Mouse (Mus musculus) forebrain, embryonic 11.5 days (tissue): ENCODE data around the gene Anln. TPM values are rescaled to one million over a fixed set of nuclear protein-coding genes. Genes with fewer than 3 reads are reported as not detected.
A peak's percentile ranks its signal among the peaks of the same experiment; 100 is the strongest.

Source experiments
- ATAC-seq: fragments of 200-750 bp; cut with Nextera tagmentation; replicated peaks from 2 replicates; pipeline ENCODE4 v1.8.0; 2017; ENCODE audit warnings: moderate TSS enrichment; ENCODE audit not compliant: low FRiP score
- DNase-seq: peaks from one replicate; pipeline ENCODE4 v3.0.0-alpha.2; 2017; ENCODE audit warnings: low spot score
- H3K27ac ChIP-seq: fragments of 300-500 bp; sonication (generic); 2 replicates; pipeline ENCODE4 v1.5.1; 2014; ENCODE audit warnings: low read depth, low read length
- H3K27me3 ChIP-seq: fragments of 300-500 bp; sonication (generic); 2 replicates; pipeline ENCODE4 v1.6.1; 2014; ENCODE audit warnings: mild to moderate bottlenecking, low read length, mixed read lengths; ENCODE audit not compliant: control insufficient read depth, insufficient read depth
- H3K36me3 ChIP-seq: fragments of 300-500 bp; sonication (generic); 2 replicates; pipeline ENCODE4 v1.6.1; 2014; ENCODE audit warnings: mild to moderate bottlenecking, low read length, moderate library complexity, mixed read lengths; ENCODE audit not compliant: control insufficient read depth, insufficient read depth
- H3K4me1 ChIP-seq: fragments of 300-500 bp; sonication (generic); replicated peaks from 2 replicates; pipeline ENCODE4 v1.6.1; 2014; ENCODE audit warnings: low read length, mixed read lengths; ENCODE audit not compliant: control insufficient read depth, insufficient read depth
- H3K4me2 ChIP-seq: fragments of 300-500 bp; sonication (generic); 2 replicates; pipeline ENCODE4 v1.6.1; 2014; ENCODE audit warnings: low read depth, mild to moderate bottlenecking, low read length, moderate library complexity, mixed read lengths; ENCODE audit not compliant: severe bottlenecking
- H3K4me3 ChIP-seq: fragments of 300-500 bp; sonication (generic); 2 replicates; pipeline ENCODE4 v1.5.1; 2014; ENCODE audit warnings: low read depth, low read length
- H3K9ac ChIP-seq: fragments of 300-500 bp; sonication (generic); 2 replicates; pipeline ENCODE4 v1.6.1; 2014; ENCODE audit warnings: low read length
- H3K9me3 ChIP-seq: fragments of 300-500 bp; sonication (generic); 2 replicates; pipeline ENCODE4 v1.6.1; 2016; ENCODE audit warnings: low read length, mixed read lengths; ENCODE audit not compliant: control insufficient read depth
- WGBS: fragments of 180-500 bp; shearing (Covaris S2); extraction: QIAGEN DNeasy Blood & Tissue Kit; methylation state at CpG from one replicate; pipeline ENCODE4 v1.1.7; 2014; 5-methylcytosine and 5-hydroxymethylcytosine counted together
- polyA plus RNA-seq: library from polyadenylated mRNA; unstranded; fragments of >200 nt; fragmentation: Nextera tagmentation; extraction: Ambion mirVana; gene quantifications from 2 replicates; pipeline ENCODE4 v1.2.1, GENCODE M21; 2014

Gene Anln
- polyA plus RNA-seq, 1 experiment from 2014 or later = 48.9 TPM

- Histone ChIP-seq H3K4me3 (no peak overlapping the region), H3K9me3 (no peaks in the 10 kb centered on the region), H3K27me3 (no peaks in the 10 kb centered on the region), H3K36me3 (peaks cover 18% of the 10 kb centered on the region), H3K4me1 (no peaks in the 10 kb centered on the region), H3K9ac (no peak overlapping the region), H3K4me2 (no peak overlapping the region), H3K27ac (no peak overlapping the region)
- DNase-seq (no peak), ATAC-seq (no peak)
- 92% methylated on average over 6 of the region's 6 CpGs for WGBS
Observed at GRCm38 (mm10) chr9:22360916-22361315, 28.1 kb downstream of the Anln start.

- no peak for DNase-seq
- no peaks in the 10 kb centered on the region for H3K4me1 ChIP-seq
- no peaks in the 10 kb centered on the region for H3K9me3 ChIP-seq
- H3K27ac ChIP-seq = no peak overlapping the region
- H3K36me3 ChIP-seq = peaks cover 14% of the 10 kb centered on the region; the same call in 1 of the 2 replicates
- no peak for ATAC-seq
- no peaks in the 10 kb centered on the region for H3K27me3 ChIP-seq
- WGBS = 93% methylated on average over 3 of the region's 3 CpGs
- H3K4me2 ChIP-seq = no peak overlapping the region
- H3K4me3 ChIP-seq = no peak overlapping the region
- H3K9ac ChIP-seq = no peak overlapping the region
Observed at GRCm38 (mm10) chr9:22355919-22356318, 33.1 kb downstream of the Anln start.

- 81% methylated on average over 5 of the region's 5 CpGs for WGBS
- DNase-seq = no peak
- Histone ChIP-seq H3K4me1 (no peaks in the 10 kb centered on the region), H3K9ac (no peak overlapping the region), H3K27ac (no peak overlapping the region), H3K4me2 (no peak overlapping the region), H3K4me3 (no peak overlapping the region), H3K36me3 (peaks cover 11% of the 10 kb centered on the region; the same call in 1 of the 2 replicates), H3K27me3 (no peaks in the 10 kb centered on the region), H3K9me3 (no peaks in the 10 kb centered on the region)
- no peak for ATAC-seq
Observed at GRCm38 (mm10) chr9:22353901-22354300, 35.1 kb downstream of the Anln start.

GRCm38 (mm10) chr9:22353465-22353864 lies 35.5 kb downstream of the Anln start:
- DNase-seq (no peak), ATAC-seq (no peak)
- no peak overlapping the region for H3K9ac ChIP-seq
- H3K4me3 ChIP-seq = no peak overlapping the region
- peaks cover 11% of the 10 kb centered on the region; the same call in 1 of the 2 replicates for H3K36me3 ChIP-seq
- no peaks in the 10 kb centered on the region for H3K4me1 ChIP-seq
- no peak overlapping the region for H3K27ac ChIP-seq
- H3K4me2 ChIP-seq = no peak overlapping the region
- no peaks in the 10 kb centered on the region for H3K27me3 ChIP-seq
- WGBS = 92% methylated on average over 5 of the region's 5 CpGs
- H3K9me3 ChIP-seq = no peaks in the 10 kb centered on the region

- Histone ChIP-seq H3K9ac (no peak overlapping the region), H3K4me1 (no peaks in the 10 kb centered on the region), H3K9me3 (no peaks in the 10 kb centered on the region), H3K4me2 (no peak overlapping the region), H3K4me3 (no peak overlapping the region), H3K27ac (no peak overlapping the region), H3K27me3 (no peaks in the 10 kb centered on the region), H3K36me3 (peaks cover 20% of the 10 kb centered on the region)
- ATAC-seq = no peak
- DNase-seq = no peak
- WGBS = 96% methylated on average over 1 of the region's 1 CpGs
Observed at GRCm38 (mm10) chr9:22340331-22340730, 48.7 kb downstream of the Anln start.

- peaks cover 23% of the 10 kb centered on the region for H3K36me3 ChIP-seq
- no peaks in the 10 kb centered on the region for H3K9me3 ChIP-seq
- H3K27me3 ChIP-seq = no peaks in the 10 kb centered on the region
- no peaks in the 10 kb centered on the region for H3K4me1 ChIP-seq
- no peak for DNase-seq
- no peak overlapping the region for H3K27ac ChIP-seq
- H3K9ac ChIP-seq = no peak overlapping the region
- 100% methylated on average over 2 of the region's 2 CpGs for WGBS
- no peak for ATAC-seq
- H3K4me2 ChIP-seq = no peak overlapping the region
- no peak overlapping the region for H3K4me3 ChIP-seq
Observed at GRCm38 (mm10) chr9:22337217-22337616, 51.8 kb downstream of the Anln start.

GRCm38 (mm10) chr9:22327475-22328387 lies 61.3 kb downstream of the Anln start:
- H3K27me3 ChIP-seq = no peaks in the 10 kb centered on the region
- WGBS = under 1% methylated on average over 32 of the region's 32 CpGs
- H3K4me1 ChIP-seq = peaks cover 5% of the 10 kb centered on the region
- no peaks in the 10 kb centered on the region; the same call in 1 of the 2 replicates for H3K36me3 ChIP-seq
- H3K4me3 ChIP-seq = peak overlapping the region; percentile 39
- H3K9me3 ChIP-seq = no peaks in the 10 kb centered on the region
- no peak overlapping the region for H3K27ac ChIP-seq
- H3K9ac ChIP-seq = peak overlapping the region; percentile 54
- ATAC-seq = peak; percentile 95
- peak overlapping the region; percentile 82 for H3K4me2 ChIP-seq
- peak; percentile 91 for DNase-seq

GRCm38 (mm10) chr9:22327099-22327474 lies 61.9 kb downstream of the Anln start:
- 17% methylated on average over 9 of the region's 9 CpGs for WGBS
- Histone ChIP-seq H3K4me2 (peak overlapping the region; percentile 82), H3K4me3 (peak overlapping the region; percentile 39), H3K9me3 (no peaks in the 10 kb centered on the region), H3K36me3 (no peaks in the 10 kb centered on the region), H3K27me3 (no peaks in the 10 kb centered on the region), H3K4me1 (peaks cover 5% of the 10 kb centered on the region), H3K27ac (no peak overlapping the region), H3K9ac (peak overlapping the region; percentile 54)
- DNase-seq = no peak
- ATAC-seq = no peak

- no peak for DNase-seq
- Histone ChIP-seq H3K27me3 (no peaks in the 10 kb centered on the region), H3K4me3 (no peak overlapping the region), H3K9me3 (no peaks in the 10 kb centered on the region), H3K9ac (no peak overlapping the region), H3K4me1 (peaks cover 5% of the 10 kb centered on the region), H3K27ac (no peak overlapping the region), H3K4me2 (no peak overlapping the region), H3K36me3 (no peaks in the 10 kb centered on the region)
- WGBS = 100% methylated on average over 1 of the region's 1 CpGs
- no peak for ATAC-seq
Observed at GRCm38 (mm10) chr9:22324579-22324978, 64.4 kb downstream of the Anln start.
